13 mouse cellular contexts compared by ENCODE assay signal in the genomic region with DNA sequence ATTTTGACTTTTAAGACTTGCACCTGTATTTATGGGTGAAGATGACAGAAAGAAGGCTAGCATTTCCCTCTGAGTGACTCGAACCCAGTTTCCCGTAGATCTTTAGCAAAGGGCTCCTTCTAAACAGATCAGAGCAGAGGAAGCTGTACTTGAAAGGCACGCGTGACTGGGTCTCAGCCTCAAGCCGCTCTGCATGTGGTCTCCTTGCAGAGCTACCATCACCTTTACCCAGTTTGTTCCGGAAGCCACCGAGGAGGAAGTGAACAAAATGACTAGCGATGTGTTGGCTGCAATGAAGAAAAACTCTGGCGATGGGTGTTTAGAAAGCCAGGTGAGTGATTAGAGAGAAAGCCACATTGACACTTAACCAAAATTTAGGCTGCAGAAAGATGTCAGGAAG. TPM values are rescaled to one million over a fixed set of nuclear protein-coding genes. Genes with fewer than 3 reads are reported as not detected.
A peak's percentile ranks its signal among the peaks of the same experiment; 100 is the strongest.
DNase-seq lines count a peak whose midpoint lies in the region; ATAC-seq and TF ChIP-seq lines count a peak whose summit lies in the region.
"Had no signal": no experiment of that assay in that cellular context is flagged by ENCODE, and none has a peak within 500 bp of the region (broad histone marks: within the 10 kb centered on the region; RNA-seq: fewer than 3 reads in every experiment).

No protein-coding gene starts in this region.

- ATAC-seq in liver, embryonic 13.5 days (ENCODE audit: low read depth), result no peak
- no peak for ATAC-seq in cerebellum, adult (ENCODE audit: insufficient number of reproducible peaks, low FRiP score, low TSS enrichment)
- ATAC-seq: midbrain, embryonic 16.5 days had no signal

- peak; percentile 10 for DNase-seq in kidney, adult 2 months
- DNase-seq in kidney, postnatal 4 days, result no peak
- peak; percentile 6 for DNase-seq in R1 (ENCODE audit: low read depth, low spot score)
- DNase-seq in liver, embryonic 13.5 days, result no peak
- DNase-seq in thymus, adult 2 months, result peak; percentile 65
- no peak for DNase-seq in frontal cortex, postnatal 10 days (ENCODE audit: low spot score in 2 of 2)
- DNase-seq in cerebellum, postnatal 14 days, result no peak
- DNase-seq: adrenal gland, postnatal 10 days; cerebellum, postnatal 10 days; lung, adult 18-20 months had no signal

- no peaks in the 10 kb centered on the region; the same call in 1 of the 2 replicates for H3K4me1 ChIP-seq in kidney, adult 2 months (ENCODE audit: control insufficient read depth, insufficient read depth, low read length)
- peaks cover 3% of the 10 kb centered on the region; the same call in 1 of the 2 replicates for H3K4me1 ChIP-seq in liver, embryonic 13.5 days (replicated peaks)
- no peaks in the 10 kb centered on the region for H3K4me1 ChIP-seq in thymus, adult 2 months (replicated peaks; ENCODE audit: control insufficient read depth, insufficient read depth, low read length)
- H3K4me1 ChIP-seq: forebrain, embryonic 10.5 days had no signal

- no peaks in the 10 kb centered on the region for H3K27me3 ChIP-seq in kidney, adult 2 months (replicated peaks; ENCODE audit: control insufficient read depth, insufficient read depth, low read length)
- no peaks in the 10 kb centered on the region for H3K27me3 ChIP-seq in liver, embryonic 13.5 days
- no peaks in the 10 kb centered on the region for H3K27me3 ChIP-seq in thymus, adult 2 months (ENCODE audit: control insufficient read depth, insufficient read depth, low read length)

- H3K36me3 ChIP-seq in kidney, adult 2 months (ENCODE audit: control insufficient read depth, insufficient read depth, low read length), result no peaks in the 10 kb centered on the region; the same call in 1 of the 2 replicates
- no peaks in the 10 kb centered on the region for H3K36me3 ChIP-seq in liver, embryonic 13.5 days
- no peaks in the 10 kb centered on the region for H3K36me3 ChIP-seq in thymus, adult 2 months (ENCODE audit: control insufficient read depth, insufficient read depth, low read length)
- H3K36me3 ChIP-seq: forebrain, embryonic 10.5 days had no signal

- WGBS in kidney, adult 2 months, result 37% methylated on average over 9 of the region's 9 CpGs
- 59% methylated on average over 9 of the region's 9 CpGs for WGBS in liver, embryonic 13.5 days (ENCODE audit: insufficient replicate concordance)
- 3% methylated on average over 9 of the region's 9 CpGs for WGBS in thymus, adult 2 months

- H3K9me3 ChIP-seq in liver, embryonic 13.5 days (replicated peaks), result no peaks in the 10 kb centered on the region
- H3K9me3 ChIP-seq: forebrain, embryonic 10.5 days had no signal

- H3K4me2 ChIP-seq in liver, embryonic 13.5 days, result peak overlapping the region; percentile 24; the same call in 1 of the 2 replicates

- 0 out of 2 replicates have a peak overlapping the region, but pooled peaks have one; percentile 24 for H3K4me3 ChIP-seq in kidney, adult 2 months (ENCODE audit: insufficient read depth, low read depth, low read length)
- H3K4me3 ChIP-seq in liver, embryonic 13.5 days (replicated peaks), result peak overlapping the region; percentile 25
- H3K4me3 ChIP-seq in thymus, adult 2 months (ENCODE audit: control insufficient read depth, insufficient read depth, low read length), result no peak overlapping the region
- H3K4me3 ChIP-seq: forebrain, embryonic 10.5 days had no signal

- peak overlapping the region; percentile 22; the same call in 1 of the 2 replicates for H3K9ac ChIP-seq in liver, embryonic 13.5 days

- H3K27ac ChIP-seq in kidney, adult 2 months (ENCODE audit: insufficient read depth, low read depth, low read length), result no peak overlapping the region
- H3K27ac ChIP-seq in liver, embryonic 13.5 days, result no peak overlapping the region
- peak overlapping the region; percentile 9; the same call in 1 of the 2 replicates for H3K27ac ChIP-seq in thymus, adult 2 months (ENCODE audit: control insufficient read depth, insufficient read depth, low read length)
- H3K27ac ChIP-seq: forebrain, embryonic 10.5 days had no signal

- no peak for TF ChIP-seq POLR2A in kidney, adult 2 months (IDR thresholded peaks at IDR 0.05; ENCODE audit: low read depth, low read length)
- TF ChIP-seq POLR2A in thymus, adult 2 months (IDR thresholded peaks at IDR 0.05; ENCODE audit: control insufficient read depth, extremely low read depth, insufficient read depth, low read length, poor library complexity), result 0 out of 2 replicates have a peak, but pooled peaks have one; percentile 32

- TF ChIP-seq CTCF in kidney, adult 2 months (conservative IDR thresholded peaks at IDR 0.05; ENCODE audit: insufficient read depth, insufficient read length, low read depth, low read length), result no peak
- no peak for TF ChIP-seq CTCF in thymus, adult 2 months (IDR thresholded peaks at IDR 0.05; ENCODE audit: borderline replicate concordance, control insufficient read depth, extremely low read depth, insufficient read depth, low read length, poor library complexity)

RNA-seq across cellular contexts. Expression of gene Afp, which starts 1.9 kb away (rescaled TPM):
- 0.75 and 0.78 TPM in 2 replicates for polyA plus RNA-seq in kidney, adult 2 months (2012; rRNA removed)
- 6,379 and 7,757 TPM in 2 replicates for polyA plus RNA-seq in liver, embryonic 13.5 days (2015; fragmentation: Nextera tagmentation; extraction: Ambion mirVana)
- polyA plus RNA-seq in thymus, adult 2 months (2012; rRNA removed), result 1.0 and 1.3 TPM in 2 replicates

RNA-seq across cellular contexts. Expression of gene Afm, which starts 26.3 kb away (rescaled TPM):
- polyA plus RNA-seq in kidney, adult 2 months (2012; rRNA removed), result 21.0 and 21.1 TPM in 2 replicates
- 9.5 and 11.1 TPM in 2 replicates for polyA plus RNA-seq in liver, embryonic 13.5 days (2015; fragmentation: Nextera tagmentation; extraction: Ambion mirVana)
- 0.11 TPM in 1 of 2 replicates, not detected in the other for polyA plus RNA-seq in thymus, adult 2 months (2012; rRNA removed)
- polyA plus RNA-seq: forebrain, embryonic 10.5 days; midbrain, embryonic 16.5 days had no signal

RNA-seq across cellular contexts. Expression of gene Alb, which starts 31.7 kb away (rescaled TPM):
- 10.7 and 10.8 TPM in 2 replicates for polyA plus RNA-seq in kidney, adult 2 months (2012; rRNA removed)
- polyA plus RNA-seq in liver, embryonic 13.5 days (2015; fragmentation: Nextera tagmentation; extraction: Ambion mirVana), result 1,711 and 2,009 TPM in 2 replicates
- polyA plus RNA-seq in thymus, adult 2 months (2012; rRNA removed), result 0.23 and 53.0 TPM in 2 replicates
- polyA plus RNA-seq: forebrain, embryonic 10.5 days; midbrain, embryonic 16.5 days had no signal

Comparison
In these comparisons a context has a peak if more than half of its experiments do, and no peak if none do; other contexts are left out.
1. DNase-seq: peak in kidney, adult 2 months (single experiment), R1 (single experiment) and thymus, adult 2 months (single experiment); none in kidney, postnatal 4 days (0 of 2), liver, embryonic 13.5 days (single experiment), frontal cortex, postnatal 10 days (0 of 2) and cerebellum, postnatal 14 days (0 of 2).
2. RNA of gene Afp, which starts 1.9 kb away (polyA plus RNA-seq): 6,379 to 7,757 TPM in liver, embryonic 13.5 days; 1.0 to 1.3 TPM in thymus, adult 2 months and 0.75 to 0.78 TPM in kidney, adult 2 months; every median in the first group is over 1,000 times any median in the second.
3. RNA of gene Alb, which starts 31.7 kb away (polyA plus RNA-seq): 1,711 to 2,009 TPM in liver, embryonic 13.5 days; 10.7 to 10.8 TPM in kidney, adult 2 months and 0.23 to 53.0 TPM in thymus, adult 2 months; every median in the first group is over 10 times any median in the second.